Mouse (Mus musculus): ENCODE data around the gene Speg. TPM values are rescaled to one million over a fixed set of nuclear protein-coding genes. Genes with fewer than 3 reads are reported as not detected.

Gene Speg
- polyA plus RNA-seq, 1 experiment from 2014 or later, result 20.3 TPM

DNA sequence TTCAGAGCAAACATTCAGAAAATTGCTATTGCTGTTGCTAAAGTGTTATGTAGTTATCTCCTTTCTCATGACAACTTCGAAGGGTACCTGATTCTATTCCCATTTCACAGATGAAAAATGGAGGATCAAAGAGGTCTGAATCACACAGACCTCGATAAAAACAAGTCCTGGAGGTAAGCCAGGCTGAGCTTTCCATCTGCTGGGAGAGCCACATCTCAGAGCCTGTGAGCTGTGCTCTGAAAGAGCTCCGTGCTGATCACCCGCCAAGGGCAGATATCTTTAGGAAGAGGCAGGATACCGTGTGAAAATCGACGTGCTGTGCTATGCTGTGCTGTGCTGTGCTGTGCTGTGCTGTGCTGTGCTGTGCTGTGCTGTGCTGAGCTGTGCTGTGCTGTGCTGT is 85.2 kb downstream of the Speg start:
- Histone ChIP-seq H3K36me3 (ENCODE audit: control insufficient read depth, insufficient read depth, low read length) (no peaks in the 10 kb centered on the region), H3K27me3 (replicated peaks; ENCODE audit: control insufficient read depth, insufficient read depth, low read length) (peaks cover 31% of the 10 kb centered on the region), H3K9ac (ENCODE audit: low read depth, low read length) (no peak overlapping the region), H3K4me2 (ENCODE audit: low read depth, low read length) (no peak overlapping the region), H3K27ac (replicated peaks; ENCODE audit: low read depth, low read length) (no peak overlapping the region), H3K4me1 (ENCODE audit: control insufficient read depth, insufficient read depth, low read length) (peaks cover 16% of the 10 kb centered on the region), H3K4me3 (ENCODE audit: low read depth, low read length) (no peak overlapping the region), H3K9me3 (ENCODE audit: control insufficient read depth, low read length) (no peaks in the 10 kb centered on the region)
- ATAC-seq (ENCODE audit: low read depth), result no peak
- no peak for DNase-seq (ENCODE audit: low spot score)
- 73% methylated on average over 7 of the region's 7 CpGs for WGBS

DNA sequence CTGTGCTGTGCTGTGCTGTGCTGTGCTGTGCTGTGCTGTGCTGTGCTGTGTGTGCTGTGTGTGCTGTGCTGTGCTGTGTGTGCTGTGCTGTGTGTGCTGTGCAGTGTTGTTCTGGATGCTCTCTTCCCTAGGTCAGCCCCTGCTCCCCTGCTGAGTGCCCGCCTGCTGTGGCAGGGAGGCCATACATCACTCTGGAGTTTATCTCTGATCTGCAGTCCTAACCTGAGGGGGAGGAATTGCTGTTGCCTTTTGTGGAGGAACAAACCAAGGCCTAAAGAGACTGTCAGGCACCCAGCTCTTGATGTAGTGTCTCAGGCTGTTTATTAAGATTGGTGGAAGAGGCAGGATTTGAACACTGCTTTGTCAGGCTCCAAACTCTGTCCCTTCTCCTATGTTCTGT is 87.5 kb downstream of the Speg start:
- H3K36me3 ChIP-seq (ENCODE audit: control insufficient read depth, insufficient read depth, low read length), result no peaks in the 10 kb centered on the region
- WGBS, result 67% methylated on average over 1 of the region's 1 CpGs
- H3K4me1 ChIP-seq (ENCODE audit: control insufficient read depth, insufficient read depth, low read length), result peaks cover 6% of the 10 kb centered on the region
- no peak for DNase-seq (ENCODE audit: low spot score)
- H3K27me3 ChIP-seq (replicated peaks; ENCODE audit: control insufficient read depth, insufficient read depth, low read length), result peaks cover 17% of the 10 kb centered on the region
- H3K4me3 ChIP-seq (ENCODE audit: low read depth, low read length), result no peak overlapping the region
- ATAC-seq (ENCODE audit: low read depth), result no peak
- H3K4me2 ChIP-seq (ENCODE audit: low read depth, low read length), result no peak overlapping the region
- H3K9ac ChIP-seq (ENCODE audit: low read depth, low read length), result no peak overlapping the region
- H3K9me3 ChIP-seq (ENCODE audit: control insufficient read depth, low read length), result no peaks in the 10 kb centered on the region
- no peak overlapping the region for H3K27ac ChIP-seq (replicated peaks; ENCODE audit: low read depth, low read length)

DNA sequence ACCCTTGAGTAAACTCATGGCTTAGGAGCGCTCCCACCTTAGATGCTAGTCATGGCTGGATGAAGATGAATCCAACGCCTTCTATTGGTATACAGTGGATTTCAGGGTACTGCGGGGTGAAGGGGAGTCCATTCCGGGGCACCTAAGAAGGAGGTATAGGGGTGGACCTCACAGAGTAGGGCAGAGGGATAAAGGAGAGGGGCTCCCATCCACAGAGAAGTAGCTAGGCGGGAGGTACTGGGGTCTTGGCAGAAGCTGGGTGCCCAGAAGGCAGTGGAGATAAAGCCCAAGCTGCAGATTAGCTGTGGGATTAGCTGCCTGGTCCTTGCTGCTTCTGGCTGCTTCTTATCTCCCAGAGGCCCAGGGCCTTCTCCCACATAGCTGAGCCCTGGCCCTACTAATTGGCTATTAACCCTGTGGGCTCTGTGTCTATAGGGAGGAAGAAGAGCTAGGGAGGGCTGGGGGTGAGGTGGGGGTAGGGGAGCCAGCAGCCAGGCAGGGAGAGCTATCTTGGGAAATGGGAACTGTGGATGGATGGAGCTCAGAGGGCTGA is 88.6 kb downstream of the Speg start:
- Histone ChIP-seq H3K36me3 (ENCODE audit: control insufficient read depth, insufficient read depth, low read length) (no peaks in the 10 kb centered on the region), H3K4me3 (ENCODE audit: low read depth, low read length) (no peak overlapping the region), H3K4me2 (ENCODE audit: low read depth, low read length) (no peak overlapping the region), H3K4me1 (ENCODE audit: control insufficient read depth, insufficient read depth, low read length) (peaks cover 6% of the 10 kb centered on the region), H3K9ac (ENCODE audit: low read depth, low read length) (no peak overlapping the region), H3K9me3 (ENCODE audit: control insufficient read depth, low read length) (no peaks in the 10 kb centered on the region), H3K27me3 (replicated peaks; ENCODE audit: control insufficient read depth, insufficient read depth, low read length) (peaks cover 15% of the 10 kb centered on the region), H3K27ac (replicated peaks; ENCODE audit: low read depth, low read length) (no peak overlapping the region)
- WGBS, result 83% methylated on average over 5 of the region's 5 CpGs
- DNase-seq (ENCODE audit: low spot score) (no peak), ATAC-seq (ENCODE audit: low read depth) (no peak)

DNA sequence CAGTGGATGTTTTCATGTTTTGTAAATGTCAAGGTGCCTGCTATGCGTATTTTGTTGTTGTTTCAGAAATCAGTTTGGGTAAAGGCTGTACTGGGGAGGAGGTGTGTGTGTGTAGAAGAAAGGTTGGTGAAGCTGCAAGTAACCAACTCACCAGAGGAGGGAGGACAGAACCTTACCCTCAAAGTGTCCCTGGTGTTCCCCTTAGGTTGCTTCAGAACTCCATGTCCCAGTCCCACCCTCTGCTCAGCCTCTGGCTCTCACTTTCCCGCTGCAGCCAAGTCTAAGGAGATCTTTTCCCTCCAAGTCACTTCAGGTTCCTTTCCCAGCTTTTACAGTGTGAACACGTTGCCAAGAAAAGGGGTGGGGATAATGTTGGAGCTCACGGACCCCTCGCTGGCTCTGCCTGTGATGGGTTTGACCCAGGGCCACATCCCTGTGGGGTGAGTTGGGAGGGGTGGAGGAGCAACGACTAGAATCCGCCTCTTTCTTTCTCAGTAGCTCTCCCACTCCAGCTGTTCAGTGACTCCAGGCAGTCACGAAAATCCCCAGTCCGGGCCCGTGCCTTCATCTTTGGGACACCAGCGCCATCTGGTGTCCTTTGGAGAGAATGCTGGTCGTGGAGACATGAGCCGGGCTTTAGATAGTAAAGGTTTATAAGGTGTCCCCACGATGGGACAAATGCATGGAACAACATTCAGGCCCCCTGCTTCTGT is 92.3 kb downstream of the Speg start:
- H3K9ac ChIP-seq (ENCODE audit: low read depth, low read length), result peak overlapping the region; percentile 28; the same call in 1 of the 2 replicates
- ATAC-seq (ENCODE audit: low read depth) (peak; percentile 85), DNase-seq (ENCODE audit: low spot score) (peak; percentile 91)
- 7% methylated on average over 14 of the region's 14 CpGs for WGBS
- H3K27me3 ChIP-seq (replicated peaks; ENCODE audit: control insufficient read depth, insufficient read depth, low read length), result peaks cover 4% of the 10 kb centered on the region
- no peak overlapping the region for H3K4me3 ChIP-seq (ENCODE audit: low read depth, low read length)
- H3K9me3 ChIP-seq (ENCODE audit: control insufficient read depth, low read length), result no peaks in the 10 kb centered on the region
- H3K4me1 ChIP-seq (ENCODE audit: control insufficient read depth, insufficient read depth, low read length), result no peaks in the 10 kb centered on the region
- peak overlapping the region; percentile 30 for H3K4me2 ChIP-seq (ENCODE audit: low read depth, low read length)
- H3K27ac ChIP-seq (replicated peaks; ENCODE audit: low read depth, low read length), result no peak overlapping the region
- H3K36me3 ChIP-seq (ENCODE audit: control insufficient read depth, insufficient read depth, low read length), result no peaks in the 10 kb centered on the region

DNA sequence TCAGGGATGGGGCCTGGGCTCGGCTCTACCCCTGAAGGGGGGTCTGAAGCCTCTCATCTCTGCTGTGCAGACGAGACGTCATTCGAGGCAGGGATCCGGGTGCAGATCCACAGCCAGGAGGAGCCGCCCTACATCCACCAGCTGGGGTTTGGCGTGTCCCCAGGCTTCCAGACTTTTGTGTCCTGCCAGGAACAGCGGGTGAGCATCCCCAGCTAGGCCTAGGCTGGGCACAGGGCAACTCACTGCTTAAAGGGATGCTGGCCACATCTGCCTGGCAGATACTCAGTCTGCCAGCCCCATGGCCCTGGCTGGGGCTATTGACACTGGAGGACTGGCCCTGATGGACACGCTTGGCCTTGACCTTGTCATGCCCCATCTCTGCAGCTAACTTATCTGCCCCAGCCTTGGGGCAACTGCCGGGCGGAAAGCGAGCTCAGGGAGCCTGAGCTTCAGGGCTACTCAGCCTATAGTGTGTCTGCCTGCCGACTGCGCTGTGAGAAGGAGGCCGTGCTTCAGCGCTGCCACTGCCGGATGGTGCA is 94.3 kb downstream of the Speg start:
- Histone ChIP-seq H3K4me2 (ENCODE audit: low read depth, low read length) (no peak overlapping the region), H3K27ac (replicated peaks; ENCODE audit: low read depth, low read length) (no peak overlapping the region), H3K36me3 (ENCODE audit: control insufficient read depth, insufficient read depth, low read length) (peaks cover 15% of the 10 kb centered on the region), H3K4me3 (ENCODE audit: low read depth, low read length) (no peak overlapping the region), H3K9me3 (ENCODE audit: control insufficient read depth, low read length) (no peaks in the 10 kb centered on the region), H3K4me1 (ENCODE audit: control insufficient read depth, insufficient read depth, low read length) (no peaks in the 10 kb centered on the region), H3K27me3 (replicated peaks; ENCODE audit: control insufficient read depth, insufficient read depth, low read length) (peaks cover 4% of the 10 kb centered on the region), H3K9ac (ENCODE audit: low read depth, low read length) (no peak overlapping the region)
- WGBS, result 72% methylated on average over 17 of the region's 17 CpGs
- DNase-seq (ENCODE audit: low spot score), result no peak
- no peak for ATAC-seq (ENCODE audit: low read depth)

DNA sequence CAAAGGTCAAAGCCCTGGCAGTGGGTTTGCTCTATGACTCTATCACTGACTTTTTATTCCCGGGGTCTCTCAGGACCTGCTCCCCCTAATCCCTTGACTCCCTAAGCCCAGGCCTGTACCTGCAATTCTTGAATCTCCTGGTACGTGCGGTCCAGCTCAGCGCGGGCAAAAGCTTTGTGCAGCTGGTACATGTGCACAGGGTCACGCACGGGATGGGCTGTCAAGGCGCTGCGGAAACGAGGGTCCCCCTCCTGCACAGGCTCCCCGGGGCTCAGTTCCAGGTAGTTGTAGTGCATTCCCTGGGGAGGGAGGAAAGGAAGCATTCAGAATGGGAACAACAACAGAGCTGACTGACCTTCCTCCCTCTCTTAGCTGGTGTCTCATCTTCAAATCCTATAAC is 101.3 kb downstream of the Speg start:
- no peak overlapping the region for H3K4me2 ChIP-seq (ENCODE audit: low read depth, low read length)
- peaks cover 9% of the 10 kb centered on the region for H3K4me1 ChIP-seq (ENCODE audit: control insufficient read depth, insufficient read depth, low read length)
- ATAC-seq (ENCODE audit: low read depth) (no peak), DNase-seq (ENCODE audit: low spot score) (no peak)
- H3K4me3 ChIP-seq (ENCODE audit: low read depth, low read length), result no peak overlapping the region
- H3K9me3 ChIP-seq (ENCODE audit: control insufficient read depth, low read length), result no peaks in the 10 kb centered on the region
- no peak overlapping the region for H3K27ac ChIP-seq (replicated peaks; ENCODE audit: low read depth, low read length)
- peaks cover 11% of the 10 kb centered on the region; the same call in 1 of the 2 replicates for H3K27me3 ChIP-seq (replicated peaks; ENCODE audit: control insufficient read depth, insufficient read depth, low read length)
- WGBS, result 95% methylated on average over 11 of the region's 11 CpGs
- peaks cover 44% of the 10 kb centered on the region for H3K36me3 ChIP-seq (ENCODE audit: control insufficient read depth, insufficient read depth, low read length)
- H3K9ac ChIP-seq (ENCODE audit: low read depth, low read length), result no peak overlapping the region

DNA sequence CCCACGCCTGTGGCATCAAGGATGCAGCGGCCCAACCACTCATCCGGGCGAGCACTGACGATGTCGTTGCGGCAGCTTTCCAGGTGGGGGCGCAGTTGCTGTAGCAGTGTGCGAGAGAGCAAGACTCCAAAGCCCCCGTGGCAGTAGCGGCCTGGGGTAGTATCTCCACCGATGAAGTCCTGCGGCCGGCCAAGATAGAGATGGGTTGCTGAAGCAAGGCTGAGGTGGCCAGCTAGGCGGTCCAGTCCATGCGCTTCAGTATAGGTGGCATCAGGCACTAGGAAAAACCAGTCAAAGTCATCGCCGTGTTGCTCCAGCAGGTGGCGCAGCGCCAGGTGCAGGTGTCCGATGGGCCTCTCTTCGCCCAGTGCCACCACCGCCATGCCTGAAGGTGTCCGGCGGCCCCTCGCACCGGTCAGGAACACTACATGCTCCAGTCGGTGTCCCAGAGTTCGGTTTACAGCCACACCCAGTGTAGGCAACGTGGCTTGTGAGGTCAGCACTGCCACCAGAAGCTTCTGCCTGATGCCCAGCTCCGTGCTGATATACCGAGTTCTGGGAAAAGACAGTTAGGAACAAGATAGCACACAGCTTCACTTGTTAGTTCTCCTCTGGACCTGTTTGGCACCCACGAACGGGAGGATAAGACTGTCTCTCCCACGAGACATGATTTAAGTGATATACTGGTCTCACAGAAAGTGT is 102.3 kb downstream of the Speg start:
- peak overlapping the region; percentile 80 for H3K4me3 ChIP-seq (ENCODE audit: low read depth, low read length)

DNA sequence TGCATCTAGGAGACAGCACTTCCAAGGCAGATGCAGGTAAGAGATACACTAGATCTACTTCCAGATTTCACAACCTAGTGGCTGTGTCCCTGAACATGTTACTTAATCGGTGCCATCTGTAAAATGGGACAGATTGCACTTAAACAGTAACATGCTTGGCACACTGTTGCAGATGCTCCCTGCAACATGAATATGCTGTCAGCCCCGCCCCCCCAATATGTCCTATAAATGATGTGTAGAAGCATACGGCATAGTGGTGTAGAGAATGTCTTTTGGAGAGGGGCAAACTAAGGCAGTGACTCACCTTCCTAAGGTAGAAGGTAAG is 102.8 kb downstream of the Speg start:
- H3K9ac ChIP-seq (ENCODE audit: low read depth, low read length), result no peak overlapping the region
- H3K27me3 ChIP-seq (replicated peaks; ENCODE audit: control insufficient read depth, insufficient read depth, low read length), result peaks cover 20% of the 10 kb centered on the region
- H3K4me3 ChIP-seq (ENCODE audit: low read depth, low read length), result peak overlapping the region; percentile 80
- DNase-seq (ENCODE audit: low spot score) (no peak), ATAC-seq (ENCODE audit: low read depth) (no peak)
- peaks cover 41% of the 10 kb centered on the region for H3K36me3 ChIP-seq (ENCODE audit: control insufficient read depth, insufficient read depth, low read length)
- 30% methylated on average over 3 of the region's 3 CpGs for WGBS
- no peak overlapping the region for H3K27ac ChIP-seq (replicated peaks; ENCODE audit: low read depth, low read length)
- H3K4me1 ChIP-seq (ENCODE audit: control insufficient read depth, insufficient read depth, low read length), result peaks cover 9% of the 10 kb centered on the region
- no peaks in the 10 kb centered on the region for H3K9me3 ChIP-seq (ENCODE audit: control insufficient read depth, low read length)
- peak overlapping the region; percentile 71 for H3K4me2 ChIP-seq (ENCODE audit: low read depth, low read length)

More for the DNA sequence above, 102.3 kb downstream of the Speg start:
- H3K4me2 ChIP-seq (ENCODE audit: low read depth, low read length), result peak overlapping the region; percentile 71
- H3K9ac ChIP-seq (ENCODE audit: low read depth, low read length), result no peak overlapping the region
- peaks cover 15% of the 10 kb centered on the region for H3K27me3 ChIP-seq (replicated peaks; ENCODE audit: control insufficient read depth, insufficient read depth, low read length)
- H3K27ac ChIP-seq (replicated peaks; ENCODE audit: low read depth, low read length), result no peak overlapping the region
- DNase-seq (ENCODE audit: low spot score), result peak; percentile 73
- WGBS, result 17% methylated on average over 33 of the region's 35 CpGs
- H3K9me3 ChIP-seq (ENCODE audit: control insufficient read depth, low read length), result no peaks in the 10 kb centered on the region
- peak; percentile 6; the same call in 1 of the 2 replicates for ATAC-seq (ENCODE audit: low read depth)
- H3K4me1 ChIP-seq (ENCODE audit: control insufficient read depth, insufficient read depth, low read length), result peaks cover 9% of the 10 kb centered on the region
- peaks cover 44% of the 10 kb centered on the region for H3K36me3 ChIP-seq (ENCODE audit: control insufficient read depth, insufficient read depth, low read length)
